Mouse (Mus musculus) gastrocnemius, adult 2 months (tissue): ENCODE results near the gene Mei1. TPM values are rescaled to one million over a fixed set of nuclear protein-coding genes. Genes with fewer than 3 reads are reported as not detected.
"Not testable (repeated sequence)": the region's sequence is repeated elsewhere in the genome, so short reads cannot be mapped to it uniquely, and the experiment has no call there.

Source experiments
- DNase-seq: peaks from one replicate; pipeline ENCODE4 v3.0.0; 2022
- H3K27ac ChIP-seq: fragments of 200-600 bp; 2 replicates; pipeline ENCODE4 v1.8.1; 2022; ENCODE audit warnings: mild to moderate bottlenecking
- H3K4me3 ChIP-seq: fragments of 200-600 bp; 2 replicates; pipeline ENCODE4 v1.8.1; 2022; ENCODE audit warnings: mild to moderate bottlenecking, moderate library complexity
- CTCF ChIP-seq: fragments of 200-600 bp; IDR thresholded peaks from 2 replicates; pipeline ENCODE4 v1.8.1; 2022; ENCODE audit warnings: antibody characterized with exemption, mild to moderate bottlenecking, moderate library complexity
- intact Hi-C: fragments of 180-260 bp; cut with DNase I; formaldehyde crosslinking; loops from one replicate; pipeline ENCODE4 v1.15.1; 2025
- total RNA-seq, 2 experiments: library from RNA; stranded (reverse); gene quantifications; 2 replicates each; pipeline ENCODE4 v1.2.3; 2021

The Mei1 gene
- total RNA-seq, 2 experiments from 2014 or later: not detected

- intact Hi-C loops: no loop called here
- Histone ChIP-seq H3K27ac (no peak overlapping the region), H3K4me3 (no peak overlapping the region)
- DNase-seq: peak; percentile 64
- TF ChIP-seq CTCF: peak; percentile 68
These were observed 37.3 kb downstream of the Mei1 start for GRCm38 (mm10) chr15:82106953-82107555.

GRCm38 (mm10) chr15:82120544-82120943, 50.7 kb downstream of the Mei1 start:
- H3K4me3 ChIP-seq: no peak overlapping the region
- no peak for TF ChIP-seq CTCF
- intact Hi-C loops: no loop called here
- no peak for DNase-seq
- no peak overlapping the region for H3K27ac ChIP-seq

- peak overlapping the region; percentile 83 for H3K4me3 ChIP-seq
- intact Hi-C loops, DNase-seq: not testable (repeated sequence)
- H3K27ac ChIP-seq: peak overlapping the region; percentile 94
These were observed 56.9 kb downstream of the Mei1 start for GRCm38 (mm10) chr15:82126690-82127089.

GRCm38 (mm10) chr15:82127426-82128374, 57.9 kb downstream of the Mei1 start, which contains the start of gene Ccdc134:
Gene Ccdc134, plus strand, starts transcription at chr15:82127922.
- Histone ChIP-seq H3K27ac (peak within 1 kb of the TSS; percentile 94), H3K4me3 (peak within 1 kb of the TSS; percentile 83)
- DNase-seq: peak; percentile 99
- no peak for TF ChIP-seq CTCF
- intact Hi-C loops: no loop called here

GRCm38 (mm10) chr15:82128398-82128797, 58.6 kb downstream of the Mei1 start:
- Histone ChIP-seq H3K4me3 (peak overlapping the region; percentile 83), H3K27ac (peak overlapping the region; percentile 94)
- intact Hi-C loops: no loop called here
- DNase-seq: peak; percentile 69
- no peak for TF ChIP-seq CTCF

- intact Hi-C loops: no loop called here
- Histone ChIP-seq H3K27ac (no peak overlapping the region), H3K4me3 (no peak overlapping the region)
- TF ChIP-seq CTCF: no peak
- DNase-seq: no peak
These were observed 60.8 kb downstream of the Mei1 start for GRCm38 (mm10) chr15:82130599-82130998.

GRCm38 (mm10) chr15:82135372-82135771, 65.6 kb downstream of the Mei1 start:
- Histone ChIP-seq H3K4me3 (no peak overlapping the region), H3K27ac (peak overlapping the region; percentile 79)
- intact Hi-C loops: no loop called here
- no peak for TF ChIP-seq CTCF
- DNase-seq: peak; percentile 81

GRCm38 (mm10) chr15:82138565-82138964, 68.8 kb downstream of the Mei1 start:
- intact Hi-C loops: loop anchor here (1.0 to 2.0 kb wide), 2 partner anchors 27 to 98 kb away; no protein-coding TSS in a partner anchor
- DNase-seq: peak; percentile 67
- Histone ChIP-seq H3K27ac (no peak overlapping the region), H3K4me3 (no peak overlapping the region)
- peak; percentile 93 for TF ChIP-seq CTCF

- H3K4me3 ChIP-seq: no peak overlapping the region
- no peak for DNase-seq
- TF ChIP-seq CTCF: peak; percentile 55
- no peak overlapping the region for H3K27ac ChIP-seq
- intact Hi-C loops: loop anchor here (2.0 kb wide), 1 partner anchor 98 kb away; no protein-coding TSS in a partner anchor
These were observed 69.4 kb downstream of the Mei1 start for GRCm38 (mm10) chr15:82139196-82139595.

- intact Hi-C loops: no loop called here
- H3K4me3 ChIP-seq: no peak overlapping the region
- TF ChIP-seq CTCF: peak; percentile 27; the same call in 1 of the 2 replicates
- H3K27ac ChIP-seq: no peak overlapping the region
- DNase-seq: no peak
These were observed 70.6 kb downstream of the Mei1 start for GRCm38 (mm10) chr15:82140355-82140754.

- intact Hi-C loops: no loop called here
- Histone ChIP-seq H3K4me3 (no peak overlapping the region), H3K27ac (peak overlapping the region; percentile 51; the same call in 1 of the 2 replicates)
- DNase-seq: no peak
- TF ChIP-seq CTCF: no peak
These were observed 74.4 kb downstream of the Mei1 start for GRCm38 (mm10) chr15:82144157-82144556.

GRCm38 (mm10) chr15:82145408-82145807, 75.6 kb downstream of the Mei1 start:
- no peak for DNase-seq
- Histone ChIP-seq H3K4me3 (no peak overlapping the region), H3K27ac (peak overlapping the region; percentile 92)
- no peak for TF ChIP-seq CTCF
- intact Hi-C loops: loop anchor here (5.0 kb wide), 1 partner anchor 197 kb away; no protein-coding TSS in a partner anchor
